Mouse (Mus musculus) liver, embryonic 13.5 days (tissue): Measurements from ENCODE around the gene Gm35134. TPM values are rescaled to one million over a fixed set of nuclear protein-coding genes. Genes with fewer than 3 reads are reported as not detected.
"Not testable (repeated sequence)": the region's sequence is repeated elsewhere in the genome, so short reads cannot be mapped to it uniquely, and the experiment has no call there.

Source experiments
- ATAC-seq: fragments of 200-750 bp; cut with Nextera tagmentation; 2 replicates; pipeline ENCODE4 v1.8.0; 2017; ENCODE audit warnings: low read depth, mild to moderate bottlenecking, moderate number of reproducible peaks, moderate library complexity
- DNase-seq: peaks from one replicate; pipeline ENCODE4 v3.0.0; 2022
- H3K27ac ChIP-seq: fragments of 300-500 bp; sonication (generic); 2 replicates; pipeline ENCODE4 v1.5.1; 2015; ENCODE audit warnings: moderate library complexity, mild to moderate bottlenecking, inconsistent platforms
- H3K27me3 ChIP-seq: fragments of 300-500 bp; sonication (generic); 2 replicates; pipeline ENCODE4 v1.6.1; 2015; ENCODE audit warnings: mild to moderate bottlenecking, inconsistent platforms
- H3K36me3 ChIP-seq: fragments of 300-500 bp; sonication (generic); 2 replicates; pipeline ENCODE4 v1.6.1; 2015; ENCODE audit warnings: mild to moderate bottlenecking, inconsistent platforms
- H3K4me1 ChIP-seq: fragments of 300-500 bp; sonication (generic); replicated peaks from 2 replicates; pipeline ENCODE4 v1.6.1; 2015; ENCODE audit warnings: inconsistent platforms
- H3K4me2 ChIP-seq: fragments of 300-500 bp; sonication (generic); 2 replicates; pipeline ENCODE4 v1.6.1; 2015; ENCODE audit warnings: inconsistent platforms, mild to moderate bottlenecking, moderate library complexity
- H3K4me3 ChIP-seq: fragments of 300-500 bp; sonication (generic); replicated peaks from 2 replicates; pipeline ENCODE4 v1.5.1; 2015; ENCODE audit warnings: mild to moderate bottlenecking, inconsistent platforms
- H3K9ac ChIP-seq: fragments of 300-500 bp; sonication (generic); 2 replicates; pipeline ENCODE4 v1.6.1; 2015; ENCODE audit warnings: mild to moderate bottlenecking, inconsistent platforms
- H3K9me3 ChIP-seq: fragments of 300-500 bp; sonication (generic); replicated peaks from 2 replicates; pipeline ENCODE4 v1.6.1; 2016; ENCODE audit warnings: inconsistent platforms
- WGBS: fragments of 180-500 bp; shearing (Covaris S2); methylation state at CpG from one replicate; pipeline ENCODE4 v1.1.7; 2015; ENCODE audit not compliant: insufficient replicate concordance; 5-methylcytosine and 5-hydroxymethylcytosine counted together
- polyA plus RNA-seq: library from polyadenylated mRNA; unstranded; fragments of >200 nt; fragmentation: Nextera tagmentation; extraction: Ambion mirVana; gene quantifications from 2 replicates; pipeline ENCODE4 v1.2.1, GENCODE M21; 2015

Gene Gm35134
- not detected in 2 replicates for polyA plus RNA-seq

- H3K9me3 ChIP-seq, DNase-seq, H3K4me3 ChIP-seq, H3K4me1 ChIP-seq, H3K27me3 ChIP-seq, H3K27ac ChIP-seq, H3K9ac ChIP-seq, H3K4me2 ChIP-seq, ATAC-seq, H3K36me3 ChIP-seq: not testable (repeated sequence)
- WGBS, result no CpG with 5 or more reads among the region's 7 CpGs
Observed at GRCm38 (mm10) chrY:19112707-19113106, at the start of gene Gm35134. Gm35134 (plus strand) TSS chrY:19113007.
